Mouse (Mus musculus) limb, embryonic 13.5 days (tissue): ENCODE results near the gene Crebbp. TPM values are rescaled to one million over a fixed set of nuclear protein-coding genes. Genes with fewer than 3 reads are reported as not detected.

ENCODE experiments used
- ATAC-seq: fragments of 200-750 bp; cut with Nextera tagmentation; 2 replicates; pipeline ENCODE4 v1.8.0; 2017; ENCODE audit warnings: low read depth, moderate number of reproducible peaks, moderate TSS enrichment; ENCODE audit not compliant: low FRiP score
- H3K27ac ChIP-seq: fragments of 300-500 bp; sonication (generic); 2 replicates; pipeline ENCODE4 v1.5.1; 2015; ENCODE audit warnings: inconsistent platforms, mild to moderate bottlenecking, moderate library complexity
- H3K27me3 ChIP-seq: fragments of 300-500 bp; sonication (generic); 2 replicates; pipeline ENCODE4 v1.6.1; 2015; ENCODE audit warnings: mild to moderate bottlenecking, inconsistent platforms
- H3K36me3 ChIP-seq: fragments of 300-500 bp; sonication (generic); 2 replicates; pipeline ENCODE4 v1.6.1; 2015; ENCODE audit warnings: inconsistent platforms, mild to moderate bottlenecking, moderate library complexity
- H3K4me1 ChIP-seq: fragments of 300-500 bp; sonication (generic); 2 replicates; pipeline ENCODE4 v1.6.1; 2015; ENCODE audit warnings: inconsistent platforms
- H3K4me2 ChIP-seq: fragments of 300-500 bp; sonication (generic); replicated peaks from 2 replicates; pipeline ENCODE4 v1.6.1; 2015; ENCODE audit warnings: inconsistent platforms, mild to moderate bottlenecking, moderate library complexity
- H3K4me3 ChIP-seq: fragments of 300-500 bp; sonication (generic); 2 replicates; pipeline ENCODE4 v1.5.1; 2015; ENCODE audit warnings: moderate library complexity, mild to moderate bottlenecking, inconsistent platforms
- H3K9ac ChIP-seq: fragments of 300-500 bp; sonication (generic); 2 replicates; pipeline ENCODE4 v1.6.1; 2015; ENCODE audit warnings: mild to moderate bottlenecking, inconsistent platforms
- H3K9me3 ChIP-seq: fragments of 300-500 bp; sonication (generic); 2 replicates; pipeline ENCODE4 v1.6.1; 2016; ENCODE audit warnings: inconsistent platforms
- WGBS: fragments of 180-500 bp; shearing (Covaris S2); methylation state at CpG from one replicate; pipeline ENCODE4 v1.1.7; 2015; 5-methylcytosine and 5-hydroxymethylcytosine counted together
- microRNA-seq: library from miRNA; unstranded; fragments of <30 nt; microRNA quantifications from one replicate; pipeline ENCODE4, GENCODE M21; 2016
- polyA plus RNA-seq: library from polyadenylated mRNA; unstranded; fragments of >200 nt; fragmentation: Nextera tagmentation; extraction: Ambion mirVana; gene quantifications from 2 replicates; pipeline ENCODE4 v1.2.1, GENCODE M21; 2015

Crebbp gene
- polyA plus RNA-seq, 1 experiment from 2014 or later, result 44.3 TPM

DNA sequence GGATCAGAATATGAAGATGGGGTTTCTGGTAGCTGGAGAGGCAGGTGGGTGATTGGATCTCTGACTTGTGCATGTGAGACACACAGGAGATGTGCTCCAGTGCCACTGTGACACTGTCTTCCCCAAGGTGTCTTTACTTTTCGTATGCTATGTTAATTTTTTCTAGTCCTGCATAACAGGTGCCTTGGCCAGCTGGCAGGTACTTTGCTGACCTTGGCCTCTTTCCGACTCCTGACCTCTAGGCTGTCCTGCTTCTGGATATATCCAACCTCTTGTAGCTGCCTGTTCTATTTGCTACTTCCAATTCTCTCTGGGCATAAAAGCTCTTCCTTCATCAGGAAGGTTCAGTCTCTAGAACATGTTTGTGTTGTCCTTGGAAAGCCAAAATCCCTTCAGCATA, 178.2 kb downstream of the Crebbp start:
- no peak overlapping the region for H3K4me2 ChIP-seq
- H3K9ac ChIP-seq, result no peak overlapping the region
- no peaks in the 10 kb centered on the region for H3K4me1 ChIP-seq
- H3K27me3 ChIP-seq, result no peaks in the 10 kb centered on the region
- no peak for ATAC-seq
- no peak overlapping the region for H3K4me3 ChIP-seq
- H3K36me3 ChIP-seq, result peaks cover 43% of the 10 kb centered on the region
- no peaks in the 10 kb centered on the region for H3K9me3 ChIP-seq
- H3K27ac ChIP-seq, result no peak overlapping the region
- 86% methylated on average over 2 of the region's 2 CpGs for WGBS

DNA sequence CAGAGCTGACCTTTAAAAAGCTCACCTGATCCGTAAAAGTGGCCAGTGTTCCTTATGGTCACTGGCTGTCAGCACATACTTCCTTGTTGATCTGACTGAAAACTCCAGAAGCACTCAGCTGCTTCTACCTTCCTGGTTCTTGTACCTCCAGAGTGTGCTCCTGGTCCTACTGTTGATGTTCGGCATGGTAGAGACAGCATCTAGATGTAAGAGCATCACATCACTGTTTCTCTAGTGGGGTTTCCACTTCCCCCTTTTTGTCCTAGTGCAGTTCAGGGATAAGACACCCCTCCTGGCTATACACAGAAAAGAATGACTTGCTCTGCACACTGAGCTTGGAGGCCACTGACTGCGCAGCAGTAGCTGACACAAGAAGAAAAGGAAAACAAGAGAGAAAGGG, 179.3 kb downstream of the Crebbp start:
- ATAC-seq, result no peak
- Histone ChIP-seq H3K4me3 (no peak overlapping the region), H3K4me1 (no peaks in the 10 kb centered on the region), H3K27me3 (no peaks in the 10 kb centered on the region), H3K9ac (no peak overlapping the region), H3K9me3 (no peaks in the 10 kb centered on the region), H3K4me2 (no peak overlapping the region), H3K36me3 (peaks cover 32% of the 10 kb centered on the region), H3K27ac (no peak overlapping the region)
- 86% methylated on average over 3 of the region's 3 CpGs for WGBS

DNA sequence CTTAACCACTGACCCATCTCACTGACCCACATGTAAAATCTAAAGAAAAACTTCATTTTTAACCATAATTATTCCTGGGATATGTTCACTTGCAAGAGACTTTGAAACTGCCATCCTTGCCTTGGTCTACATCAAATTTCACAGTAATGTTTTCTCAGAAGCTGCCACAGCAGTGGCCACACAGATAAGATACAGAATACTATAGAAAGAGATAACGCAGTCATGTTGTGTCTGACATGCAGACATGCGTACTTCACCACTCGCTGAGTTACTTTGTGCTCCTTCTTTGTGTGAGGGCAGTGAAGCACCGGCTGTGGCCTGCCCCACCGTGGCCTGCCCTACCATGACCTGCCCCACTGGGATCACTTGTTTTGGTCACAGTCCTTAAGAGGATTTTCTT, 179.8 kb downstream of the Crebbp start:
- Histone ChIP-seq H3K36me3 (peaks cover 27% of the 10 kb centered on the region), H3K4me2 (no peak overlapping the region), H3K4me1 (no peaks in the 10 kb centered on the region), H3K27ac (no peak overlapping the region), H3K4me3 (no peak overlapping the region), H3K9me3 (no peaks in the 10 kb centered on the region), H3K27me3 (no peaks in the 10 kb centered on the region), H3K9ac (no peak overlapping the region)
- no peak for ATAC-seq
- 84% methylated on average over 5 of the region's 5 CpGs for WGBS

- Histone ChIP-seq H3K9me3 (no peaks in the 10 kb centered on the region), H3K36me3 (peaks cover 11% of the 10 kb centered on the region), H3K9ac (no peak overlapping the region), H3K4me1 (no peaks in the 10 kb centered on the region), H3K27ac (no peak overlapping the region), H3K4me2 (no peak overlapping the region), H3K27me3 (no peaks in the 10 kb centered on the region), H3K4me3 (no peak overlapping the region)
- WGBS, result 88% methylated on average over 6 of the region's 6 CpGs
- no peak for ATAC-seq
Measured at GRCm38 (mm10) chr16:4032341-4032748, 181.5 kb downstream of the Crebbp start.

GRCm38 (mm10) chr16:4031441-4032274, 182.1 kb downstream of the Crebbp start:
- Histone ChIP-seq H3K27me3 (no peaks in the 10 kb centered on the region), H3K4me1 (no peaks in the 10 kb centered on the region), H3K9me3 (no peaks in the 10 kb centered on the region), H3K36me3 (peaks cover 4% of the 10 kb centered on the region; the same call in 1 of the 2 replicates), H3K27ac (no peak overlapping the region), H3K9ac (no peak overlapping the region), H3K4me2 (no peak overlapping the region), H3K4me3 (no peak overlapping the region)
- WGBS, result 50% methylated on average over 4 of the region's 6 CpGs
- no peak for ATAC-seq

Small RNA genes within 50 kb of the gene (microRNA-seq; reads per million reads assigned to microRNA genes)
- not detected for gene Gm23413

Other genes starting within 250 kb of the Crebbp start
- 0.87 and 1.2 TPM in 2 replicates for gene Nlrc3, start 237.4 kb downstream of the Crebbp start, polyA plus RNA-seq
- 16.7 and 18.6 TPM in 2 replicates for gene Slx4, start 210.2 kb downstream of the Crebbp start, polyA plus RNA-seq
- gene Dnase1, start 177.1 kb downstream of the Crebbp start, polyA plus RNA-seq, result 6.2 and 6.7 TPM in 2 replicates
- gene Trap1, start 136.2 kb downstream of the Crebbp start, polyA plus RNA-seq, result 77.5 and 85.2 TPM in 2 replicates
- gene Adcy9, start 206.5 kb upstream of the Crebbp start, polyA plus RNA-seq, result 1.3 and 1.5 TPM in 2 replicates